Mouse (Mus musculus) mesoderm, embryonic 11.5 days (tissue): ENCODE measurements around the gene Rab3ip.

Experiments used
- DNase-seq: peaks from one replicate; pipeline ENCODE4 v3.0.0-alpha.2; 2012; ENCODE audit warnings: low read depth, low spot score

Rab3ip gene

DNA sequence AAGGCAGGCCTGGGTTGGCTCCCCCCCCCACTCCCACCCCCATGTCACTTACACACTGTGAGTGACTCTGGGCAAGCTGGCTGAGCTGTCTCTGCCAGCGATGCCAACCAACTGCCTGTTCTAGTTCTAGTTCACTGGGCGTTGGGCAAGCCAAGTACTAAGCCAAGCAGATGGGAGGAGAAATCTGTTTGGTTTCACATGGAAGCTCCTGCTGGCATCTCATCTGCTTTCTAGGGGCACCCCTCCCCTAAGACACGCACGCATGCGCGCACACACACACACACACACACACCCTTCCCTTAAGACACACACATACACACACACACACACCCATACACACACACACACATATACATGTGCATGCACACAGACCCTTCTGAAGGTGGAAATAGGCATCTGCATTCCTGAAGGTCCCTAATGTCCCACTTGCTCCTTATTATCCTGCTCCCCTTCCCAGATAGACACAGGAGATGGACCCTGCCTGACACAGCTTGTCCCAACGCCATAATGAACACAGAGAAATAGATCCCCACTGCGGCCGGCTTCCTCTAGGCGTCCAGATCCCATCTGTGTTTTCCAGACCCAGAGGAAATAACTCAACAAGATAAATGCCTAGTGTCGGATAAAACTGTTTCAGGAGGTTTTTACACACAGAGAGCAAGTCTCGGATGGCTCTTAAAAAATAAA is 79.1 kb downstream of the Rab3ip start:
- peak; percentile 42 for DNase-seq

DNA sequence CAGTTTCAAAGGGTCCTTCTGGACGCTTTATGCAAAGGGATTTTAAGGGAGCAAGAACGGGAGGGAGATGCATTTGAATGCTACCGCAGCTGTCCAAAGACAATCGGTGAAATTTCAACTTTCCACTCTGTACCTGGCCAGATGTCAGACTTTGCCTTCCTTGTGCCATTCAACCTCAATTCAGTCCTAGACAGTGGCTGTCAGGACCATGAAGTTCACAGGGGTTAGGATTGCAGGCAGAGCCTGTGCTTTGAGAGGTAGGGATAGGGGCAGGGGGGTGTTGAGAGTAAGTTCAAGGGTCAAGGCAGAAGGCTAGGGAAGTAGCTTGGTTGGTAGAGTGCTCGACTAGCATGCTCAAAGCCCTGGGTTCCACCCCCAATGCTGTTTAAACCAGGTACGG is 79.8 kb downstream of the Rab3ip start:
- DNase-seq = no peak
